ENCODE assay signal across 25 mouse cellular contexts in genomic region chr14:62446385-62447213, GRCm38 (mm10). TPM values are rescaled to one million over a fixed set of nuclear protein-coding genes. Genes with fewer than 3 reads are reported as not detected.
DNase-seq lines count a peak whose midpoint lies in the region; ATAC-seq and TF ChIP-seq lines count a peak whose summit lies in the region.
"Had no signal": no experiment of that assay in that cellular context is flagged by ENCODE, and none has a peak within 500 bp of the region (broad histone marks: within the 10 kb centered on the region; RNA-seq: fewer than 3 reads in every experiment).

No protein-coding gene starts in this region.

- no peak overlapping the region for H3K9ac ChIP-seq in forebrain, embryonic 14.5 days (ENCODE audit: low read length)
- no peak overlapping the region for H3K9ac ChIP-seq in forebrain, embryonic 12.5 days
- no peak overlapping the region for H3K9ac ChIP-seq in kidney, embryonic 14.5 days (ENCODE audit: low read depth, low read length)
- H3K9ac ChIP-seq in forebrain, embryonic 16.5 days (replicated peaks; ENCODE audit: low read depth, low read length): no peak overlapping the region
- no peak overlapping the region for H3K9ac ChIP-seq in limb, embryonic 14.5 days (ENCODE audit: low read depth, low read length, severe bottlenecking)
- H3K9ac ChIP-seq: heart, embryonic 15.5 days; liver, postnatal 0 days had no signal

- TF ChIP-seq POLR2A in limb, embryonic 14.5 days (IDR thresholded peaks at IDR 0.05; ENCODE audit: borderline replicate concordance, extremely low read depth, insufficient read depth, insufficient read length): no peak

- no peaks in the 10 kb centered on the region for H3K36me3 ChIP-seq in forebrain, embryonic 14.5 days (ENCODE audit: control insufficient read depth, insufficient read depth, low read length)
- no peaks in the 10 kb centered on the region for H3K36me3 ChIP-seq in forebrain, embryonic 12.5 days (replicated peaks)
- H3K36me3 ChIP-seq in kidney, embryonic 14.5 days (ENCODE audit: control insufficient read depth, insufficient read depth, low read length): no peaks in the 10 kb centered on the region
- H3K36me3 ChIP-seq in forebrain, embryonic 16.5 days (ENCODE audit: control insufficient read depth, insufficient read depth): no peaks in the 10 kb centered on the region
- H3K36me3 ChIP-seq in limb, embryonic 14.5 days (ENCODE audit: control insufficient read depth, insufficient read depth, low read length): no peaks in the 10 kb centered on the region
- H3K36me3 ChIP-seq: G1E; heart, embryonic 15.5 days; midbrain, embryonic 10.5 days had no signal

- 66% methylated on average over 7 of the region's 7 CpGs for WGBS in forebrain, embryonic 14.5 days
- WGBS in forebrain, embryonic 12.5 days: 66% methylated on average over 7 of the region's 7 CpGs
- 34% methylated on average over 7 of the region's 7 CpGs for WGBS in kidney, embryonic 14.5 days
- WGBS in forebrain, embryonic 16.5 days: 50% methylated on average over 7 of the region's 7 CpGs
- WGBS in limb, embryonic 14.5 days: 43% methylated on average over 7 of the region's 7 CpGs

- H3K4me3 ChIP-seq in forebrain, embryonic 14.5 days (ENCODE audit: low read depth, low read length): no peak overlapping the region
- no peak overlapping the region for H3K4me3 ChIP-seq in forebrain, embryonic 12.5 days (replicated peaks)
- no peak overlapping the region for H3K4me3 ChIP-seq in kidney, embryonic 14.5 days (ENCODE audit: low read length)
- no peak overlapping the region for H3K4me3 ChIP-seq in forebrain, embryonic 16.5 days (replicated peaks; ENCODE audit: low read length)
- H3K4me3 ChIP-seq in limb, embryonic 14.5 days (replicated peaks; ENCODE audit: low read length): no peak overlapping the region
- H3K4me3 ChIP-seq: heart, embryonic 15.5 days; midbrain, embryonic 10.5 days had no signal

- H3K4me2 ChIP-seq in forebrain, embryonic 14.5 days (ENCODE audit: low read length): no peak overlapping the region
- H3K4me2 ChIP-seq in forebrain, embryonic 12.5 days: no peak overlapping the region
- no peak overlapping the region for H3K4me2 ChIP-seq in kidney, embryonic 14.5 days (replicated peaks; ENCODE audit: low read depth, low read length)
- H3K4me2 ChIP-seq in forebrain, embryonic 16.5 days (ENCODE audit: low read length): no peak overlapping the region
- H3K4me2 ChIP-seq in limb, embryonic 14.5 days (replicated peaks; ENCODE audit: low read depth, low read length, severe bottlenecking): no peak overlapping the region
- H3K4me2 ChIP-seq: heart, embryonic 15.5 days had no signal

- intact Hi-C loops in left cerebral cortex, postnatal 10 days (cut with DNase I): no loop called here

- peak; percentile 70 for DNase-seq in forebrain, embryonic 14.5 days (ENCODE audit: low spot score)
- no peak for DNase-seq in kidney, postnatal 36 days
- peak; percentile 21 for DNase-seq in limb, embryonic 14.5 days (ENCODE audit: low spot score)
- no peak for DNase-seq in left cerebral cortex, postnatal 10 days (ENCODE audit: extremely low spot score in 1 of 2, low spot score in 2 of 2)
- DNase-seq: adrenal gland, postnatal 14 days; cerebellum, adult 11-12 months; gastrocnemius, postnatal 14 days; kidney, adult 8-10 months; kidney, postnatal 4 days; layer of hippocampus, adult 9-11 months; liver, postnatal 0 days; lung, postnatal 36 days; right cerebral cortex, postnatal 25 days; thymus, adult 2 months had no signal

- 0 out of 2 replicates have a peak, but pooled peaks cover 2% of the 10 kb centered on the region for H3K4me1 ChIP-seq in forebrain, embryonic 14.5 days (ENCODE audit: control insufficient read depth, insufficient read depth, low read length)
- H3K4me1 ChIP-seq in forebrain, embryonic 12.5 days: no peaks in the 10 kb centered on the region; the same call in 1 of the 2 replicates
- H3K4me1 ChIP-seq in kidney, embryonic 14.5 days (ENCODE audit: control insufficient read depth, insufficient read depth, low read length): no peaks in the 10 kb centered on the region
- H3K4me1 ChIP-seq in forebrain, embryonic 16.5 days (replicated peaks; ENCODE audit: control insufficient read depth, insufficient read depth, low read length): peaks cover 13% of the 10 kb centered on the region
- H3K4me1 ChIP-seq in limb, embryonic 14.5 days (ENCODE audit: control insufficient read depth, insufficient read depth, low read length): peaks cover 9% of the 10 kb centered on the region
- H3K4me1 ChIP-seq: heart, embryonic 15.5 days; midbrain, embryonic 10.5 days had no signal

- H3K27me3 ChIP-seq in forebrain, embryonic 14.5 days (replicated peaks; ENCODE audit: control insufficient read depth, insufficient read depth, low read length): no peaks in the 10 kb centered on the region
- H3K27me3 ChIP-seq in forebrain, embryonic 12.5 days: no peaks in the 10 kb centered on the region
- no peaks in the 10 kb centered on the region for H3K27me3 ChIP-seq in kidney, embryonic 14.5 days (ENCODE audit: control insufficient read depth, insufficient read depth, low read length)
- no peaks in the 10 kb centered on the region for H3K27me3 ChIP-seq in forebrain, embryonic 16.5 days (replicated peaks; ENCODE audit: control insufficient read depth, insufficient read depth, low read length)
- H3K27me3 ChIP-seq in limb, embryonic 14.5 days (ENCODE audit: control insufficient read depth, insufficient read depth, low read length): no peaks in the 10 kb centered on the region
- H3K27me3 ChIP-seq: heart, embryonic 15.5 days had no signal

- peak overlapping the region; percentile 21; the same call in 1 of the 2 replicates for H3K27ac ChIP-seq in forebrain, embryonic 14.5 days (ENCODE audit: low read depth, low read length)
- no peak overlapping the region for H3K27ac ChIP-seq in forebrain, embryonic 12.5 days
- no peak overlapping the region for H3K27ac ChIP-seq in kidney, embryonic 14.5 days (ENCODE audit: low read depth, low read length)
- H3K27ac ChIP-seq in forebrain, embryonic 16.5 days (ENCODE audit: low read length): peak overlapping the region; percentile 32
- no peak overlapping the region for H3K27ac ChIP-seq in limb, embryonic 14.5 days (replicated peaks; ENCODE audit: low read depth, low read length)
- H3K27ac ChIP-seq: heart, embryonic 15.5 days; midbrain, embryonic 10.5 days had no signal

- ATAC-seq in forebrain, embryonic 14.5 days: peak; percentile 58
- ATAC-seq in forebrain, embryonic 12.5 days (ENCODE audit: low FRiP score): no peak
- 0 out of 2 replicates have a peak, but pooled peaks have one; percentile 35 for ATAC-seq in kidney, embryonic 14.5 days (ENCODE audit: low FRiP score, low TSS enrichment)
- peak; percentile 46 for ATAC-seq in forebrain, embryonic 16.5 days
- ATAC-seq in limb, embryonic 14.5 days (ENCODE audit: low FRiP score, low read depth): no peak
- no peak for ATAC-seq in CD4-positive, CD25-positive, alpha-beta regulatory T cell, adult 4 months
- ATAC-seq: liver, postnatal 0 days had no signal

- no peaks in the 10 kb centered on the region for H3K9me3 ChIP-seq in forebrain, embryonic 14.5 days (replicated peaks; ENCODE audit: control insufficient read depth, low read length)
- no peaks in the 10 kb centered on the region for H3K9me3 ChIP-seq in forebrain, embryonic 12.5 days
- no peaks in the 10 kb centered on the region for H3K9me3 ChIP-seq in kidney, embryonic 14.5 days (ENCODE audit: control insufficient read depth, low read length)
- no peaks in the 10 kb centered on the region for H3K9me3 ChIP-seq in forebrain, embryonic 16.5 days (ENCODE audit: control insufficient read depth, low read length)
- no peaks in the 10 kb centered on the region for H3K9me3 ChIP-seq in limb, embryonic 14.5 days (ENCODE audit: control insufficient read depth, low read length)
- H3K9me3 ChIP-seq: G1E; heart, embryonic 15.5 days; midbrain, embryonic 10.5 days had no signal

RNA-seq across cellular contexts. Expression of gene Gucy1b2, which starts 9.5 kb away (rescaled TPM):
- 3.7 and 4.5 TPM in 2 replicates for polyA plus RNA-seq in forebrain, embryonic 14.5 days (2014; fragmentation: Nextera tagmentation; extraction: Ambion mirVana)
- polyA plus RNA-seq in forebrain, embryonic 12.5 days (2016; fragmentation: Nextera tagmentation; extraction: Ambion mirVana): 2.2 and 2.8 TPM in 2 replicates
- polyA plus RNA-seq in kidney, embryonic 14.5 days (2014; fragmentation: Nextera tagmentation; extraction: Ambion mirVana): 0.07 TPM in 1 of 2 replicates, not detected in the other
- polyA plus RNA-seq in forebrain, embryonic 16.5 days (2015; fragmentation: Nextera tagmentation; extraction: Ambion mirVana): 2.7 and 2.9 TPM in 2 replicates
- 0.10 and 0.15 TPM in 2 replicates for polyA plus RNA-seq in limb, embryonic 14.5 days (2012; rRNA removed)
- polyA plus RNA-seq in limb, embryonic 14.5 days (2014; fragmentation: Nextera tagmentation; extraction: Ambion mirVana): 0.07 and 0.10 TPM in 2 replicates
- polyA plus RNA-seq in CD4-positive, CD25-positive, alpha-beta regulatory T cell, adult 4 months (2017; shearing (Covaris generic)): not detected
- total RNA-seq in left cerebral cortex, postnatal 10 days (2021): under 1 TPM; 0.39 to 0.55 TPM
- total RNA-seq: G1E; gastrocnemius, postnatal 14 days; hematopoietic stem cell, adult 5-6 weeks; liver, adult 2 months; neutrophil, adult 5-6 weeks had no signal
- polyA plus RNA-seq: embryonic facial prominence, embryonic 11.5 days; G1E; liver, adult 2 months; liver, postnatal 0 days had no signal

Comparison
In these comparisons a context has a peak if more than half of its experiments do, and no peak if none do; other contexts are left out.
1. ATAC-seq: peak in forebrain, embryonic 14.5 days (single experiment), kidney, embryonic 14.5 days (single experiment) and forebrain, embryonic 16.5 days (single experiment); none in forebrain, embryonic 12.5 days (single experiment), limb, embryonic 14.5 days (single experiment) and CD4-positive, CD25-positive, alpha-beta regulatory T cell, adult 4 months (single experiment).
2. H3K27ac ChIP-seq: peak in forebrain, embryonic 14.5 days (single experiment) and forebrain, embryonic 16.5 days (single experiment); none in forebrain, embryonic 12.5 days (single experiment), kidney, embryonic 14.5 days (single experiment) and limb, embryonic 14.5 days (single experiment).
3. DNase-seq: peak in forebrain, embryonic 14.5 days (single experiment) and limb, embryonic 14.5 days (single experiment); none in kidney, postnatal 36 days (0 of 2) and left cerebral cortex, postnatal 10 days (0 of 2).